8 mouse cellular contexts compared by ENCODE assay signal in genomic region chr2:157566260-157566952, GRCm38 (mm10). TPM values are rescaled to one million over a fixed set of nuclear protein-coding genes. Genes with fewer than 3 reads are reported as not detected.
A peak's percentile ranks its signal among the peaks of the same experiment; 100 is the strongest.
DNase-seq lines count a peak whose midpoint lies in the region; ATAC-seq lines count a peak whose summit lies in the region.

No protein-coding gene starts in this region.

- H3K9me3 ChIP-seq in hindbrain, embryonic 13.5 days, result peaks cover 13% of the 10 kb centered on the region

- H3K36me3 ChIP-seq in hindbrain, embryonic 13.5 days, result peaks cover 30% of the 10 kb centered on the region

- peak overlapping the region; percentile 91 for H3K27ac ChIP-seq in hindbrain, embryonic 13.5 days

- DNase-seq in R1 (ENCODE audit: low read depth, low spot score), result peak; percentile 95
- peak; percentile 90 to 92 for DNase-seq in cerebellum, postnatal 25 days
- peak; percentile 76 to 78 for DNase-seq in frontal cortex, postnatal 14 days (ENCODE audit: low spot score in 2 of 2)
- peak; percentile 83 to 87 for DNase-seq in layer of hippocampus, postnatal 25 days (ENCODE audit: extremely low spot score in 1 of 2, low spot score in 1 of 2)
- peak; percentile 89 for DNase-seq in lung, postnatal 14 days
- DNase-seq in ovary, postnatal 36 days (ENCODE audit: low spot score), result peak; percentile 83
- peak; percentile 87 for DNase-seq in thymus, postnatal 14 days

- peaks cover 43% of the 10 kb centered on the region for H3K4me1 ChIP-seq in hindbrain, embryonic 13.5 days (replicated peaks)

- peak; percentile 78 for ATAC-seq in hindbrain, embryonic 13.5 days (ENCODE audit: low FRiP score)

- peak overlapping the region; percentile 87 for H3K4me2 ChIP-seq in hindbrain, embryonic 13.5 days

- 0% methylated on average over 36 of the region's 36 CpGs for WGBS in hindbrain, embryonic 13.5 days

- no peaks in the 10 kb centered on the region for H3K27me3 ChIP-seq in hindbrain, embryonic 13.5 days

- H3K9ac ChIP-seq in hindbrain, embryonic 13.5 days, result peak overlapping the region; percentile 96

- peak overlapping the region; percentile 87 for H3K4me3 ChIP-seq in hindbrain, embryonic 13.5 days

RNA-seq across cellular contexts. Expression of gene Blcap, which starts 4.7 kb away (rescaled TPM):
- 219 and 232 TPM in 2 replicates for polyA plus RNA-seq in hindbrain, embryonic 13.5 days (2015; fragmentation: Nextera tagmentation; extraction: Ambion mirVana)
- total RNA-seq in layer of hippocampus, postnatal 25 days (2021), result 100 to 1,000 TPM; 122 to 130 TPM

RNA-seq across cellular contexts. Expression of gene Nnat, which starts 6.5 kb away (rescaled TPM):
- 6,024 and 6,534 TPM in 2 replicates for polyA plus RNA-seq in hindbrain, embryonic 13.5 days (2015; fragmentation: Nextera tagmentation; extraction: Ambion mirVana)
- 100 to 1,000 TPM; 534 to 747 TPM for total RNA-seq in layer of hippocampus, postnatal 25 days (2021)

Comparison
In these comparisons a context has a peak if more than half of its experiments do, and no peak if none do; other contexts are left out.
1. Peak in every context shown above with its lines: DNase-seq, ATAC-seq, H3K4me3 ChIP-seq and H3K27ac ChIP-seq.